Mouse (Mus musculus) heart, postnatal 4 days (tissue): ENCODE results near the gene Aurkaip1. TPM values are rescaled to one million over a fixed set of nuclear protein-coding genes. Genes with fewer than 3 reads are reported as not detected.

Experiments used
- DNase-seq: peaks from one replicate; pipeline ENCODE4 v3.0.0; 2021
- total RNA-seq, 2 experiments: library from RNA; stranded (reverse); gene quantifications; 2 replicates each; pipeline ENCODE4 v1.2.3; 2021

The Aurkaip1 gene
- total RNA-seq, 2 experiments from 2014 or later = 78.9 to 84.2 TPM

GRCm38 (mm10) chr4:155830596-155830995 lies 476 bp upstream of the Aurkaip1 start:
- DNase-seq = no peak

- no peak for DNase-seq
These were observed 759 bp downstream of the Aurkaip1 start for GRCm38 (mm10) chr4:155831831-155832230.

GRCm38 (mm10) chr4:155832321-155832720 lies 1.2 kb downstream of the Aurkaip1 start:
- no peak for DNase-seq

GRCm38 (mm10) chr4:155833234-155833633 lies 2.2 kb downstream of the Aurkaip1 start:
- DNase-seq = no peak

GRCm38 (mm10) chr4:155833836-155834235 lies 2.8 kb downstream of the Aurkaip1 start:
- peak; percentile 92 for DNase-seq

GRCm38 (mm10) chr4:155837404-155838010 lies 6.4 kb downstream of the Aurkaip1 start:
- peak; percentile 62 for DNase-seq

GRCm38 (mm10) chr4:155838187-155839153 lies 7.4 kb downstream of the Aurkaip1 start:
- DNase-seq = peak; percentile 52

GRCm38 (mm10) chr4:155839483-155839910 lies 8.4 kb downstream of the Aurkaip1 start, which contains the start of gene Mxra8:
Gene Mxra8, plus strand, starts transcription at chr4:155839680.
- peak; percentile 90 for DNase-seq

- no peak for DNase-seq
These were observed 9.3 kb downstream of the Aurkaip1 start for GRCm38 (mm10) chr4:155840076-155841002.

- peak; percentile 73 for DNase-seq
These were observed 10.0 kb downstream of the Aurkaip1 start for GRCm38 (mm10) chr4:155841003-155841454.

GRCm38 (mm10) chr4:155841651-155842270 lies 10.7 kb downstream of the Aurkaip1 start:
- DNase-seq = no peak

GRCm38 (mm10) chr4:155843231-155843630 lies 12.2 kb downstream of the Aurkaip1 start:
- DNase-seq = no peak

GRCm38 (mm10) chr4:155846871-155847578 lies 16.0 kb downstream of the Aurkaip1 start, which contains the start of gene Dvl1:
Gene Dvl1, plus strand, starts transcription at chr4:155847402.
- DNase-seq = peak; percentile 98

GRCm38 (mm10) chr4:155847591-155848352 lies 16.7 kb downstream of the Aurkaip1 start:
- peak; percentile 47 for DNase-seq

- DNase-seq = no peak
These were observed 17.5 kb downstream of the Aurkaip1 start for GRCm38 (mm10) chr4:155848434-155849095.

GRCm38 (mm10) chr4:155849391-155849790 lies 18.3 kb downstream of the Aurkaip1 start:
- DNase-seq = no peak

GRCm38 (mm10) chr4:155849792-155850451 lies 18.9 kb downstream of the Aurkaip1 start:
- no peak for DNase-seq

- DNase-seq = no peak
These were observed 20.3 kb downstream of the Aurkaip1 start for GRCm38 (mm10) chr4:155851368-155851767.

- DNase-seq = no peak
These were observed 20.9 kb downstream of the Aurkaip1 start for GRCm38 (mm10) chr4:155851951-155852411.
